Mouse (Mus musculus): Measurements from ENCODE around the gene Hsd17b13.

DNA sequence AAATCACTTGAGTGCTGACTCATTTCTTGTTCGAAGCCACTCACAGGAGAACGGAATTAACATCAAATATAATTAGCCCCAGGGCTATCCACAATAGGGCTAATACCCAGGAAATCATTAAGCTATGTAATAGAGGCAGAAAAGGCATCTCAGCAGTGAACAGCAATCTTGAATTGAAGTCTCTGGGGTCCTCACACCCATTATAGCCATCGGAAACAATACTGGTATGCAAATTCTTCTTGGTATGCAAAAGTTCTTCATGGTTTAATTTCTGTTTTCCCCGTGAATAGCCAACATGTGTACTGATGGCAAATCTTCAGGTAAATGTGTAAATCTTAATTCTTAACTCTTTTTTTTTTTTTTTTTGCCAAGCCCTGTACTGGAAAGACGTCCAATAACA, 46.7 kb downstream of the Hsd17b13 start:
- TF ChIP-seq POLR2A (IDR thresholded peaks at IDR 0.05; ENCODE audit: low read depth, low read length) (no peak), CTCF (IDR thresholded peaks at IDR 0.05; ENCODE audit: extremely low read depth, insufficient read length, insufficient replicate concordance, low read depth, low read length) (no peak)

All from small intestine, adult 2 months (tissue).